Mouse (Mus musculus) left cerebral cortex, adult 8-10 months (tissue): Measurements from ENCODE around the gene Spint4. TPM values are rescaled to one million over a fixed set of nuclear protein-coding genes. Genes with fewer than 3 reads are reported as not detected.
A peak's percentile ranks its signal among the peaks of the same experiment; 100 is the strongest.

Experiments used
- DNase-seq, 2 experiments: peaks; one replicate each; pipeline ENCODE4 v3.0.0; 2022; ENCODE audit warnings: low spot score in 2 of 2
- total RNA-seq, 4 experiments: library from RNA; stranded (reverse); gene quantifications; 2 replicates each; pipeline ENCODE4 v1.2.4; 2022

Spint4 gene
- total RNA-seq, 4 experiments from 2014 or later = not detected

DNA sequence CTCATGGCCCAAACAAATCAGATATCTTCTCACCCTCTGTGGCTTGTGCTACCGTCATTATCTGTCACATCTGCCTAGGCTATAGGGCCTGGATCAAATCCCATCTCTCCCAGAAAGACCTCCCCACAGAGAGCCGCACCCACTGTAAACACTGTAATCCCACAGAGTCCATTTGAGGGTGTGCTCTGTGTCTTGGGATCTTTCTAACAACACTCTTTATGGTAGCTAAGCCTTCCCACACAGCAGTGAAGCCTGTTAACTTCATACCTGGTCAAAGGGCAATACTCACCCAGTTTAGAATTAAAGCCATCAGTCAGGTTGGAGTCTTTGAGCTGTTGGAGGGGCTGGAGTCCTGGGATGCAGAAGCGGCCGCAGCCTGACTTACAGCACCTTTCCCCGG, 33.4 kb downstream of the Spint4 start:
- no peak for DNase-seq

GRCm38 (mm10) chr2:164733259-164733658, 35.0 kb downstream of the Spint4 start:
- DNase-seq = no peak

- DNase-seq = no peak
These were observed 36.5 kb downstream of the Spint4 start for GRCm38 (mm10) chr2:164734839-164735238.

DNA sequence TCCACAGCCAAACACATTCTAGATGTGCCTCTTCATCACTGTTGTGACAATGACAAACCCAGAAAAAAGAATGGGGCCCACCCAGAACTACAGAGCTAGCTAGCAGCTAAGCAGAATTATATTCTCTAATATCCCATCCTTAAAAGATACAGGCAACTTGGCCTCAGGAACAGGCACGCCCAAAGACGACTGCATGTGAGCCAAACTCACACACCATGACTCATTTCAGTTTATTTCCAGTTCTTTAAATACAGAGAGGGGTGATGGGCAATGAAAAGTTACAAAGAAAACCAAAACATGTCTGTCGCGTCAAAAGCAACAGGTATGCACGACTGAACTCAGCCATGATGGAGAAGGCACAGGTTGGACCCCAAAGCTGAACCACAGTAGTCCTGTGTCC, 37.1 kb downstream of the Spint4 start:
- no peak for DNase-seq

GRCm38 (mm10) chr2:164737377-164738090, 39.2 kb downstream of the Spint4 start:
- no peak for DNase-seq

GRCm38 (mm10) chr2:164739876-164740275, 41.6 kb downstream of the Spint4 start:
- DNase-seq = no peak

GRCm38 (mm10) chr2:164744987-164745386, 46.7 kb downstream of the Spint4 start:
- DNase-seq = no peak

GRCm38 (mm10) chr2:164745843-164746479, 47.7 kb downstream of the Spint4 start, which contains the start of the genes Wfdc3 and Dnttip1:
TSS of gene Wfdc3 (minus strand) at chr2:164745931.
TSS of gene Dnttip1 (plus strand) at chr2:164745983.
- peak; percentile 90 for DNase-seq

GRCm38 (mm10) chr2:164746693-164747092, 48.4 kb downstream of the Spint4 start:
- DNase-seq = no peak

DNA sequence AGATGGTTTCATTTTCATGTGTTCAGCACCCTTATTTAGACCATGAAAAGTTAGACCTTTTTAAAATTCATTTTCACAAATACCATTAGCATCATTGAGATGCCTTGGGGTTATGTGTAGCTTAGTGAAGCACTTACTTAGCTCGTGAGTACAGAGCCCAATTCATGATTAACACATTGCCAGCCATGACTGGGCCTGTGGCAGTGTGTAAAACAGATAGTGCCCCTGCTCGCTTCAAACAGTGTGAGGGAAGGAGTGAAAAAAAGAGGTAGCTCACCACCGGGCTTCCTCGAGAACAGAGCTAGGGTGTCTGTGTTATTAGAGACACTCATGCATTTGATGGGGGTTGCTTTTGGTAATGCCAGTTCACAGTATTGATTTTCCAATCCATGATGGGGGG, 49.9 kb downstream of the Spint4 start:
- no peak for DNase-seq

DNA sequence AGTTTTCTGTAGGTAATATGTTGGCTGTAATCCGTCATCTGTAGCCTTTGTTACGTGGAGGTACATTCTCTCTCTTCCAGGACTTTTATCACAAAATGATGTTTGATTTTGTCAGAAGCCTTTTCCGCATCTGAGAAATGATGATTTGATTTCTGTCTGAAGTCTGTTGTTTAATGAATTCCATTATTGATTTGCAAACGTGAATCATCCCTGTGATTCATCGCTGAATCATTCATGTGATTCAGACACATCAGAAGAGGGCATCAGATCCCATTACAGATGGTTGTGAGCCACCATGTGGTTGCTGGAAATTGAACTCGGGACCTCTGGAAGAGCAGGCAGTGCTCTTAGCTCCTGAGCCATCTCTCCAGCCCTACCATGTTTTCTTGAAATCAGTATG, 50.7 kb downstream of the Spint4 start:
- no peak for DNase-seq

Other genes with a start within 250 kb of the Spint4 start
- gene Sys1, start 241.5 kb upstream of the Spint4 start, total RNA-seq = 10 to 100 TPM; 39.4 to 46.1 (median 40.6) TPM
- gene Gm20458, start 237.5 kb upstream of the Spint4 start, total RNA-seq = 10 to 100 TPM in 1 of 4 experiments, 1 to 10 TPM in 3; 4.4 to 15.6 (median 6.3) TPM
- gene Trp53tg5, start 224.8 kb upstream of the Spint4 start, total RNA-seq = not detected
- gene Dbndd2, start 212.4 kb upstream of the Spint4 start, total RNA-seq = 100 to 1,000 TPM; 140 to 155 (median 147) TPM
- gene Pigt, start 201.0 kb upstream of the Spint4 start, total RNA-seq = 10 to 100 TPM; 84.0 to 97.2 (median 89.5) TPM
- gene Wfdc2, start 136.1 kb upstream of the Spint4 start, total RNA-seq = 1 to 10 TPM in 2 of 4 experiments, under 1 TPM in 2; 0.98 to 1.5 (median 1.1) TPM
- not detected for gene Spint3, start 125.0 kb upstream of the Spint4 start, total RNA-seq
- not detected for gene Wfdc6a, start 113.1 kb upstream of the Spint4 start, total RNA-seq
- gene Eppin, start 104.9 kb upstream of the Spint4 start, total RNA-seq = not detected
- gene Wfdc6b, start 85.0 kb upstream of the Spint4 start, total RNA-seq = not detected
- not detected for gene Wfdc8, start 84.9 kb upstream of the Spint4 start, total RNA-seq
- not detected for gene Wfdc16, start 59.7 kb upstream of the Spint4 start, total RNA-seq
- not detected for gene Wfdc10, start 42.5 kb upstream of the Spint4 start, total RNA-seq
- not detected for gene Wfdc9, start 41.9 kb upstream of the Spint4 start, total RNA-seq
- not detected for gene Wfdc11, start 24.4 kb upstream of the Spint4 start, total RNA-seq
- gene Wfdc13, start 13.4 kb upstream of the Spint4 start, total RNA-seq = not detected
- not detected for gene Spint5, start 16.8 kb downstream of the Spint4 start, total RNA-seq
- gene Wfdc3, start 47.4 kb downstream of the Spint4 start, total RNA-seq = 1 to 10 TPM; 1.3 to 3.9 (median 2.1) TPM
- gene Dnttip1, start 47.5 kb downstream of the Spint4 start, total RNA-seq = 10 to 100 TPM; 32.2 to 38.7 (median 35.5) TPM
- under 1 TPM in 2 of 4 experiments, not detected in 2; 0.50 to 0.53 TPM for gene Ube2c, start 71.4 kb downstream of the Spint4 start, total RNA-seq
- 1 to 10 TPM in 3 of 4 experiments, not detected in 1; 1.7 to 5.6 (median 4.5) TPM for gene Tnnc2, start 81.5 kb downstream of the Spint4 start, total RNA-seq
- 10 to 100 TPM; 46.4 to 53.8 (median 51.0) TPM for gene Snx21, start 87.3 kb downstream of the Spint4 start, total RNA-seq
- gene Acot8, start 106.4 kb downstream of the Spint4 start, total RNA-seq = 10 to 100 TPM; 22.0 to 27.6 (median 26.4) TPM
- 1 to 10 TPM; 7.1 to 10.0 (median 8.7) TPM for gene Zswim3, start 106.6 kb downstream of the Spint4 start, total RNA-seq
- gene Zswim1, start 124.2 kb downstream of the Spint4 start, total RNA-seq = 10 to 100 TPM; 20.3 to 25.7 (median 23.9) TPM
- 1 to 10 TPM in 2 of 4 experiments, not detected in 2; 1.0 to 1.4 TPM for gene Spata25, start 130.0 kb downstream of the Spint4 start, total RNA-seq
- 100 to 1,000 TPM; 112 to 182 (median 135) TPM for gene Ctsa, start 134.4 kb downstream of the Spint4 start, total RNA-seq
- gene Neurl2, start 135.0 kb downstream of the Spint4 start, total RNA-seq = 1 to 10 TPM; 4.5 to 7.1 (median 5.5) TPM
- gene Pltp, start 159.2 kb downstream of the Spint4 start, total RNA-seq = 100 to 1,000 TPM; 103 to 113 (median 109) TPM
- gene Pcif1, start 180.8 kb downstream of the Spint4 start, total RNA-seq = 10 to 100 TPM; 47.7 to 59.4 (median 52.0) TPM
- gene Zfp335, start 213.3 kb downstream of the Spint4 start, total RNA-seq = 10 to 100 TPM; 22.8 to 23.9 (median 23.3) TPM
- gene Mmp9, start 242.3 kb downstream of the Spint4 start, total RNA-seq = 1 to 10 TPM in 3 of 4 experiments, under 1 TPM in 1; 0.87 to 2.5 (median 1.5) TPM